Mouse (Mus musculus) right cerebral cortex, postnatal 4 days (tissue): ENCODE measurements around the gene Gfpt2.
A peak's percentile ranks its signal among the peaks of the same experiment; 100 is the strongest.

Experiments used
- DNase-seq: peaks from one replicate; pipeline ENCODE4 v3.0.0-alpha.2; 2022

The Gfpt2 gene

DNA sequence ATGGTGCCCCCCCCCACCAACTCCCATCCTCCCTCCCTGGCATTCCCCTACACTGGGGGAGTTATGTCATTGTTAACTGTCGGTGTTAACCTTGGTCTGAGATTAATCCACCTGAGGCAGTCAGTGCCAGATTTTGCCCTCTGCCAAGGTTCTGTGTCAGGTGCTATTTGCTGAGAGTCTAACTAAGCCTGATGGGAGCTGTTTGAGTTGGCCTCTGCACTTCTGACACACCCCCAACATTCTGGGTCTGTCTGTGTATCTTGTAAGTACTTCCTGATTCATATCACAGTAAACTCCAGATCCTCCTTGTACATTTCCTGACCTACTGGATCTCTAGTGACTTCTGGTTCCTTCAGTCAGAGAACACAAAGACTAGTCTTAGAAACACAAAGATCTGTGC, 46.7 kb downstream of the Gfpt2 start:
- DNase-seq, result no peak

DNA sequence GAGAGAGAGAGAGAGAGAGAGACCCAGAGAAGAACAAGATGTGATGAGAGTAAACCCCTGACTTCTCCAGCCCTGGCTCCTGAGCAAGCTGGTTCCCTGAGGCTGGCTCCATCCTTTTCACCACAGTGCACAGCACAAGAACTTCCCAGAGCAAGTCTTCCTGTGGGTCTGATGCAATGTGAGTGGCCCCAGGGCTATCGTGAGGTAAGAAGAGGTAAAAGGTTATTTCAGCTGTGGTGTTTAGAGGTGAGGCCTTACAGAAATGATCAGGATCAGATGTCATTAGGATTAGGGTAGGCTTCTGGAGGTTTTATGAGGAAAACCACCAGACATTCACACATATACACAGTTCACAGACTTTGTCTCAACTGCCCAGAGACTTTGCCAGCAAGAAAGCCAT, 47.9 kb downstream of the Gfpt2 start:
- DNase-seq, result no peak

DNA sequence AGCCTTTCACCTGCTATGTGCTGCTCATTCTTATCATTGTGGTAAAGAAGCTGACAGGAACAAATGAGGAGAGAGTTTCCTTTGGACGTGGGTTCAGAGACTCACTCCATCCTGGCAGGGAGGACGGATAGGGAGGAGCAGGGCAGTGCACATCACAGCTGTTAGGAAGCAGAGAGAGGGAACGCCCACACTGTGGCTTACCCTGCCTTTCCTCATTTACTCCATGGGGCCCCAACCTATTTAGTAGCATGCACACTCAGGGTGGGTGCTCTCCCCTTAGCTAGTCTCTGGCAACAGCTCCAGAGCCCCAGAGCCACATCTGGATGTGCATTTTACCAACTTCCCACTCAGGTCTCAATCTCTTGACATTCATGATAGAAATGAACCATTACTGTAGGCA, 48.7 kb downstream of the Gfpt2 start:
- no peak for DNase-seq

DNA sequence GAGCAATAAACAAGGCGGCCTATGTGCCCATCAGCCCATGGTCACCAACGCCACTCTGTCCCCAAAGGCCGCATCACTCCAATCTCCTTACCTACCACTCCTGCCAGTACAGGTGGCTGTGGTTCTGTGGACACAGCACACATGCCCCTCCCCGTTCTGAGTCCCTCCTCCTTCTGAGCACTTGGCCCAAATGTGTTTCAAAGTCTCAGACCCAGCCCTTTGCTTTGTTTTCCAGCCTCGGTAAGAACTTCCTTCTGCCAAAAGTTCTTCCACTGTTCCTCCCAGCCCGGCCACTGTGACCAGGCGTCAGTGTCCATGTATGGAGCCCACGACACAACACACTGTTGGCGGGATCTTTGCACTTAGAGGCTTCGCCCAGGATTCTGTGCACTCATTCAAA, 50.3 kb downstream of the Gfpt2 start:
- DNase-seq, result no peak

DNA sequence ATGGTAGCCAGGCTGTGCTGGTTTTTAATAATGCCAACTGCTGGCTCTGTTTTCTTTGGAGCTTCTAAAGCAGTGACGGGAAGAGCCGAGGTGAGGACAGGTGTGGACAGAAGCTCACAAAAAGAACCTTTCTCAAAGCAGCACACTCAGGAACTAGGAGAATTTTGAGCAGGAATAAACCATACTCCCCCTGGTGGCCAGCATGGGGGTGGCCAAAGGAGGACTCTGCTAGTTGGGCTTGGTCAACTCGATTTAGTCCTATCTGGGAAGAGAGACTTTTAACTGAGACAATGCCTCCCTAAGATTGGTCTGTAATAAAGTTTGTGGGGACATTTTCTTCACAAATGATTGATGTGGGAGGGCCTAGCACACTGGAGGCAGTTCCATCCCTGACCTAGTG, 51.0 kb downstream of the Gfpt2 start:
- DNase-seq, result peak; percentile 59

DNA sequence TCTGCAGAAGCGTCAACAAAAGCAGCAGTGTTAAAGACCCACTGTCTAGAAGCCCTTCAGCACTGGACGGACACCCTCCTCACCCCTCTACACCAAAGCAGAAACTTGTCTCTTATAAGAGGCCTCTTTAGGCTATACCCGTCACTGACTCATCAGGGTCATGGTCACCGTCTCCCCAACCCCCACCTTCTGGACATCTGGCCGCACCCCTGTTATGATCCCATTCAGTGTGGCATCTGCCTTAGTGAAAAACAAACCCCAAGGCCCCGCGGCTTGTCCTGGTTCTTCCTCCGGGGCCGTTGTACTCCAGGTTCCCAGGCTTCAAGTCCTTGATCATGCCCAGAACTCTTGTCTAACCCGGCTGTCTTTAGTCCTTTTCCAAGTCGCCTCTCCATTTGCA, 52.0 kb downstream of the Gfpt2 start:
- no peak for DNase-seq

DNA sequence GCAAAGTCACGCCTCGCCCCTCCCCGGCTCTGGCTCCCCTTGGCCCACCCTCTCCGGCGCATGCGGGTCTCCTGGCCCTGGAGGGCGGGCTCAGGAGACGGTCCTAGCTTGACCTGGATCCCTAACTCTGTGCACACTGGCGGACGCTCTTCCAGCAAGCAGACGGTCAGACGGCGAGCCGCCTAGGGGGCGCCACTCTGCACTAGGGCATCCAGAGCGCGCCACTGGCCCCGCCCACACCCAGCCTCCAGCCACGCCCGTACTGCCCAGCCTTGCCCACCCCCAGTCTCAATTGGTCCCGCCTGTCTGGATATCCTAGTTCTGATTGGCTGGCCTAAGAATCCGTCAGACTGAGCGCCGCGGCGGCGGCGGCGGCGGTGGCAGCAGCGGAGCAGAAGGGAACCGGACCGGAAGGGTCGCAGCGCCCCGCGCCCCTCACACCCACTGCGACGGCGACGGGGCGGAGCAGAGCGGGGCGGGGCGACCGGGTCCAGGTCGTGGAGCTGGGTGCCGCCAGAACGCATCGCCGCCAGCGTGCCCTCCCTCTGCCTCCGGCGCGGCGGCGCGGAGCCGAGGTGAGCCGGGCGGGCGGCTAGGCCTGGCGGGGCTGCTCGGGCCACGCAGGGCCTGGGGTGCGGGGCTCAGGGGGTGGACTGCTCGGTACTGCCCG, 52.6 kb downstream of the Gfpt2 start, which contains the start of gene Mapk9:
Gene Mapk9, plus strand, starts transcription at position 351 of the 670 bp plus-strand sequence.
- DNase-seq, result peak; percentile 97

DNA sequence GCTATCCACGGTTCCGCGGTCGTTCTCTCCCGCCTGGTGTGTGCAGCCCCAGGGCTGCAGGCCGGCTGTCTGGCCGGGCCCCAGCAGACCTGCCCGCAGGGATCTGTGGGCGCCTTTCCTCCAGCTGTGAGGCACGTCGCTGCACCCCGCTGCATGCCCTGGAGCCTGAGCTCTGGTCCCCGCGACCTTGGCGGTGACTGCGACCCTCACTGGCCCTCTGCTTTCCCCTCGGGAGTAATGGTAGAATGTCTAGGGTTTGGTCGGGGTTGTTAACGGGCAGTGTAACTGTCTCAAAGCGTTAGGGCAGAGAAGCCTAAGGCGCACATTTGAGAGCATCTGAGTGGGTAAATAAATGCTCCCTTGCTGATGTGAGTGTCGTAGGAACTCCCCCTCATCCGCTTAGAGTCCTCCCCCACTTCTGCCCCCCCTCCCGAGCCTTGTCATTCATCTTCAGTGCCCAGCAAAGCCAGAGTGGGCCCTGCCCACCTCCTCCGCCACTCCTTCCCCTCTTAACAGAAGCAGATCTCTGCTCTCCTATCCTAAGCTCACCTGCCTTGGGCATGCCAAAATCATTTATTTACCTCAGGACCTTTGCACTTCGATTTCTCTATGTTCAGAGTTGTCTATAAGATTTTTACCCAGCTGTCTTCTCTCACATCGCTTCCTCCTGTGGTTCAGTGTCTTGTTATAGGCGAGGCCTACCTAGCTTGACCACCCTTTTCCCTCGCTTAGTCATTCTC, 53.3 kb downstream of the Gfpt2 start:
- DNase-seq, result no peak

DNA sequence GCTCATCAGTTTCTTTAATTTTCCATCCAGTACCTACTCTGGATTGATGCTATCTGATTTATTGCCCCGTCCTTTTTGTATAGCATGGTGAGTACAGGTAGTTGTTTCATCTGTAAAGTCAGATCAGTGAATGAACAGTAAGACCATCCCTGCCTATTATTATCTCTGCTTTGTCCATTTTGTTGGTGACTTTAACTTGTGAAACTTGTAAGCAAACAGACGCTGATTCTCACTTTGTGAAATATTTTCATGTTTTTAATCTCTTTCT, 53.8 kb downstream of the Gfpt2 start:
- DNase-seq, result no peak

DNA sequence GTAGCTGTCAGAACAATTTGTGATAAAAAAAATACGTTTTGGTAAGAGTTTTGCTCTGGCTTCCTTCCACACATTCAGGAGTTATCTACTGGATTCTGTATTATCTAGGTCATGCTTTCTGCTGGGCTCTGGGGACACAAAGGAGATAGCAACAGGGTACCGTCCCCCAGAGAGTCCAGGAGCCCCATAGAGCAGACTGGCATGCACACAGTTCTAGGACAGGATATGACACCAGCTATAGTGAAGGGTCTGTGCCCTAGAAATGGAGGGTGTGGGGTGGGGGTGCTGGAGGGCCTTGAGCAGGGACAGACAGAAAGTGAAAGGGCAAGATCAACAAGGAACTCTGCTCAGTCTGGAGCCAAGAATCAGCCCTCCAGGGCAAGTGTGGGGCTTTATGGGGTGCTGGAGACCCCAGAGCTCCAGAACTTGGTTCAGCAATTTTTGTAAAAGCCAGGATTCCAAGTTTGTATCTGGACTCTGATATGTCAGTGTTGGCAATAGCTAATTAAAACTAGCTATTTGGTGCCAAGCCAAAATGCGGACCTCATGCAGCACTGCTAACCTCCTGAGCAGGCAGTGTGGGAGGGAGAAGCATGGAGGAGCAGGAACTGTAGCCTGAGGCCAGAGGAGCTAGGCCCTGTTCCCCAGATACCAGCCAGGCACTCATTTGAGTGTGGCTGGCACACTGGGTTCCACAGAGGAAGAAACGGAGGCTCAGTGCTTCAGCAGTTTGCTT, 54.3 kb downstream of the Gfpt2 start:
- no peak for DNase-seq

DNA sequence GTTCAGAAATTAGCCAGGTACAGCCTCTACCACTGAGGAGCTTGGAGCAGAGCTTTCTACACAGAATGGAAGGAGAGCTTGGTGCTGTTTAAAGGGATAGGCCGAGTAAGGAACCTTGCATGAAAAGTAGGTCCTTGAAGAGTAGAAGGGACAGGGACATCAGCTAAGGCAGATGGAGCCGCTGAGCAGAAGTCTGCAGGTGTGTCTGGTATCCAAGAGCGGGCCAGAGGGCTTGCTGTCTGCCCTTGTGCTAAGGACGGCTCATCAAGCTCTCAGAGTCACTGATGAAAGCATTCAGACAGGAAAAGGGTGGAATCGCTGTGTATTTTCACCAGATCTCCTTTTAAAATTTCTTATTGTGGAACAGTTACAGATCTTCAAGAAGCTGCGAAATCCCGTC, 56.4 kb downstream of the Gfpt2 start:
- no peak for DNase-seq

DNA sequence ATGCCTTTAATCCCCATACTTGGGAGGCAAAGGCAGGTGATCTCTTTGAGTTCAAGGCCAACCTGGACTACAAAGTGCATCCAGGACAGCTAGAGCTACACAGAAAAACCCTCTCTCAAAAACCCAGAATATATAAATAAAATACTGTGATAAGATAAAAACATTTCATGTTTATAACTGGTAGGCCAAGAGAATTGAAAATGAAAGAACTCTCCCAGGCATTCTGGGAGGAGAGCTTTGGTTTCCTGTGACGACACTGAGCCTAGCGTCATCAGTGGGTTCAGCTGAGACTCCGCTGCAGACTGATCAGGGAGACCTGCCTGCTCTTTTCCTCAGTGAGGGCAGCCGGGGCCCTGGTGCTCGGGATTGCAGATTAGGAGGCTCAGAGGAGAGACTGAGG, 61.2 kb downstream of the Gfpt2 start:
- no peak for DNase-seq

DNA sequence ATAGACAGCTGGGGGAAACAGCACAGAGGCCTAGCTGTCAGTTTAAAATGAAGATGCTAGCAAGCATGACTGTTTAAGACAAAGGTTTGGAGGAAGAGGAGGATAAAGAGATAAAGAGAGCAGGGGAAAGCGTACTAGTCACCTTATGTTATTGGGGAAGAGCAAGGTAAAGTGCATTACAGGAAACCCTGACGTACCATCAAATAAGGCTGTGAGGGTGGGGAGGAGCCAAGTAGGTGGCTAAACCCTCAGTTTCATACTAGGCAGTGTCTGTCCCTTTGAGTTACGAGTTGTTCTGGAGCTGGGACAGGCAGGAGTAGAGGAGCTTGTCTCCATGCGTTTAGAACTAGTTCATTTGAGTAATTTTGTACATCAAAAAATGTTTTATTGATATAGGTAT, 67.2 kb downstream of the Gfpt2 start:
- DNase-seq, result no peak

DNA sequence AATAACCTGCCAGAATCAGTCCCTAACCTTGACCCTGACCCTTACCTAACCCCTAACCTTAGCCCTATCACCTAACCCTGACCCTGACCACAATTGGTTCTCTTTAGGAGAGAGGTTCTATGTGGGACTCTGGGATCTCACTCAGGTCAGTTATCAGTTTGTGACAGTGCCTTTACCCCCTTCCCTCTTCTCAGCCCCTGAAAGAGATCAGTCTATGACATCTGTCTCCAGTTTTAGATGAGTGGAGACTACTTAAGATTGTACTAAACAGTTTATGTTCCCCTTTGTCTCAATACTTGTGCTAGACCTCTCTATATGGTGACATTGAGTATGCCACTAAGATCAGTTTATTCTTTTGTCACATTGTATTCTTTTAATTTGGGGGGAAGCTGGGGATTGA, 69.9 kb downstream of the Gfpt2 start:
- no peak for DNase-seq

DNA sequence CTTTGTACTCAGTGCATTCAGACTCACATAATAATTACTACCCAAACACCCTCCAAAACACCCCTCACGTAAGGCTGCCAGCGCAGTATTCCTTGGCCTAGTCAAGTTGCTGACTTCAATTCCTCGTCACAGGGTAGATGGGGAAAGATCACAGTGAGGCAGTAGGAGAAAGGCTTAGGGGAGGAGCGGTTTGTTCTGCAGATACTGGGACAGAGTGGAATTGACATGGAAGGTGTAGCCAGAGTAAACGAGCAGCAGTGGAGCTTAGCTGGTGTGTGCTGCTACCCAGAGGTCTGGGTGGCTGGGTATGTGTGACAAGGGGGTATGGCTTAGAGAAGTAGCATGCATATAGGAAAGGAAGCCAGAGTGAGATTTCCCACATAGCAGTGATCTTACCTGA, 73.3 kb downstream of the Gfpt2 start:
- no peak for DNase-seq

DNA sequence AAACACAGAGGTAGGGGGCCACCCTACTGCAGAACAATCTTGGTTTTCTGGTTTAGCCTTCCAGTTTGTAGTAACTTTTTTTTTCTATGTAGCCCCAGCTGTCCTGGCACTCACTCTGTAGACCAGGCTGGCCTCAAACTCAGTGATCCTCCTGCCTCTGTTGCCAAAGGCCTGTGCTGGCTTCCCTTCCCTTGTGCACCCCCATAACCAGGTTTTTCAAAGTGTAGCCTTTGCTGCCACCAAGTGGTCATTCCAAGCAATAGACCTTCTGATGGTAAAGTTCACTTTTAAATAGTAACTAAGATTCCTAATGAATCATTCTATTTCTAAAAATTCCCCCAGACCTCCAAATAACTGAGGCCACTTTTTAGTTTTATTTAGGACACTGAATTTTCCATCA, 75.8 kb downstream of the Gfpt2 start:
- no peak for DNase-seq

DNA sequence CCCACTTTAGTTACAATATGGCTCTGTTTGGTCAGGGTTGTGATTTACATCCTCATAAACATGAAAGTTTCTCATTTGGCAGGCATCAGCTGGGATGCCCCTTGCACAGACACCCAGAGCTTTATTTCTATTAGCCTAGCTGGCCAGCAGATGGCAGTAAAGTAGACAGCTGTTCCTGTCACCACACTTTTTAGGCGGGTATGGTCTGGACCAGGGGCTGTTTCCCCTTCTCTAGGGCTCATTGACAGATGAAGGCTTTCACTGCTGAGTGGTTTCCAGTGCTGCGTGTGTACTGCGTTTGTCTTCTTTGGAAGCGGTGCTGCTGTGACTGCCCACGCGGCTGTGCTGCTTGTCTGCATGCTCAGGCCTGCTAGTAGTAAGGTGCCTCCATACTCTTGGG, 77.9 kb downstream of the Gfpt2 start:
- peak; percentile 47 for DNase-seq

DNA sequence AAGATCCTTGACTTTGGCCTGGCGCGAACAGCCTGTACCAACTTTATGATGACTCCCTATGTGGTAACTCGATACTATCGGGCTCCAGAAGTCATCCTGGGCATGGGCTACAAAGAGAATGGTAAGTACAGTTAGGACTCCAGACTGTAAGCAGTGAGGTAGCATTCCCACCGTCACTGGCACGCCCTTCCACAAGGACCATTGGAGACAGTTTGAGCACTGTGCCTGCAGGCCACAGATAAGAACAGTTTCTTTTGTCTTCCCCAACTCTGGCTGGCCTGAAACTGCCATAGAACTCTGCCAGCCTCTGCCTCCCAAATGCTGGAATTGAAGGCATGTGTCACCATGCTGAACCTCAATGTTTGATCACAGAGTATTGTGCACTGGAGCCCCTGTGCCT, 78.8 kb downstream of the Gfpt2 start:
- no peak for DNase-seq

DNA sequence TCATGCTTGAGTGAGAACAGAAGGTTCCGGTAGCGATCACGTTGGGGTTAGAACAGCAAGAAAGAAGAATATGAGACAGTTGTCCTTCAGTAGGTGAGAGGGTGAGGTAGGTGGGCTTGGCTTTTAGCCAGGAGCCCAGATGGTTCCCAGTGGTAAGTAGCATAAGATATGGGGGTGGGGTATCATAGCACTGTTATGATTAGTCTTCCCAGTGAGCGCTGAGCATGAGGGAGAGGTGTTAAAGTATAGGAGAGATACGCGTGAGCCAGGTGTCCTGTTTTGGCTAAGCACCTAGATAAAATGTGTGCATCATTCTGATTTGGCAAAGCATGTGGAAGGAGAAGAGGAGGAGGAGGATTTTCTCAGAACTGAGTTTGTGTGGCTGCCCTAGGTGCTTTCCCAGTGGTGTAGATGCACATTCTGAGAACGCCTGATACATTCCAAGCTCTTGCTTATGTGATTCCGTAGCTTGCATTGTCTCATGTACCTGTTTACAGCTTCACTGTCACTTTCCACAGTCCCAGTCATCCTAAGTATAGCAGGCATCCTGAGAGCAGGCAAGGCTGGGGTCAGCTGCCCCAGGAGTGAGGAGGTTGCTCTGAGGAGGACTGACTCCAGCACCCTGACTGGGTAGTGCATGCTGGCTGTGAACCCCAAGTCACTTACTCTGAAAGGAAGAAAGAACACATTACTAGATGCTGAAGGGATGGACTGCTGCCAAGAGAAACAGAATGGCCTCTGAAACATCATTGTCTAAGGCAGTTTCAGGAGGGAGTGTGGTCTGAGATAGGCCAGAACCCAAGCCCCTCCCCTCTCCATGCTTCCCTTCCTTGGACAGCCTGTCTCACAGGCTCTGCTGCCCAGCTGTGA, 83.2 kb downstream of the Gfpt2 start:
- no peak for DNase-seq

DNA sequence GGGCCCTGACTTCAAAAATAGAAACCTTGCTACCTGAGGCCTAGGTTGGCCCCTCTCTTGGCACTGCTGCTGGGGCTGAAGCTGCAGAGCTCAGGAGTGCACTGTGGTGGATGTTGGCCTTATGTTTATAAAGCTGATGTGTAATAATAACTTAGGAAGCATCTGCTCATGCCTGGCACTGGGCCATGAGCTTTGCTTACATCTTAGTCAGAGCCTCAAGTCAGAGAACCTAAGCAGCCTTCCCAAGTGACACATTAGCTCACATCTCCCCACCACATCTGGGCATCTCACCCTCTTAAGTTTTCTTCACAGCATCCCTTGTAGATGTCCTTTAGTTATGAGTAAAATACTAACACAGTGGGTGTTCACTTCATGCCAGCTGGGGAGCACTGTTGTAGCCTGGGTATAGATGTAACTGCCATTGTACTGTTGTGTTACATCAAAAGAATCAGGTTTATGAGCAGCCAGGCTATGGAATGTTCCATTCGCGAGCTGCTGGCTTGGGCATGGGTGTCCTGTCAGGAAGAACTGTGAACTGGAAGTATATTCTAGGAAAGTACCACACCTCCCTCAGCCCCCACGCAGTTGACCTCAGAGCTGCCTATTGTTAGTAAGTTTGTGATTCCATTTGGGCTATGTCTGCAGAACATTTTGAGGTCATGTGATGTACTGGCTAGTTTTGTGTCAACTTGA, 86.1 kb downstream of the Gfpt2 start:
- no peak for DNase-seq

DNA sequence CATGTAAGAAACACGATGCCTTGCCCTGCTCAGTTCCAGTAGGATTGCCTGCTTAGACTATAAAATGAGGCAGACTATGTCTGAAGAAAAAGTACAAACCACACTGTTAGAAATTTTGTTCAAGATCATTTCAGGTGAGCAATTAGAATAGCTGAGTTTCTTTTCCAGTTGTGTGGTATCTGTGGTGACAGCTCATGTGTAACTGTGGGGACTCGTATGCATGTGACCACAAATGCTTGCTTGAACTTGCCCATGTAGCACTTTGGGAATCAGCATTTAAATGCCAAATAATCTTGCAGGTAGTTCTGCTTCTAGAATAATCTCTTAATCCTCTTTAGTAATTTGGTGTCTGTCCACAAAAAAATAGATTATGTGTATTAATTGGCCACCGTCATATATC, 89.4 kb downstream of the Gfpt2 start:
- DNase-seq, result no peak
